Mouse (Mus musculus) heart, embryonic 11.5 days (tissue): ENCODE data around the gene Asns. TPM values are rescaled to one million over a fixed set of nuclear protein-coding genes. Genes with fewer than 3 reads are reported as not detected.
A peak's percentile ranks its signal among the peaks of the same experiment; 100 is the strongest.

Experiments
- ATAC-seq: fragments of 200-750 bp; cut with Nextera tagmentation; replicated peaks from 2 replicates; pipeline ENCODE4 v1.8.0; 2017; ENCODE audit warnings: moderate library complexity; ENCODE audit not compliant: insufficient number of reproducible peaks, low FRiP score, low TSS enrichment
- H3K27ac ChIP-seq: fragments of 300-500 bp; sonication (generic); 2 replicates; pipeline ENCODE4 v1.5.1; 2014; ENCODE audit warnings: mild to moderate bottlenecking, low read depth, low read length
- H3K27me3 ChIP-seq: fragments of 300-500 bp; sonication (generic); 2 replicates; pipeline ENCODE4 v1.6.1; 2014; ENCODE audit warnings: mild to moderate bottlenecking, low read length, mixed read lengths; ENCODE audit not compliant: control insufficient read depth, insufficient read depth
- H3K36me3 ChIP-seq: fragments of 300-500 bp; sonication (generic); 2 replicates; pipeline ENCODE4 v1.6.1; 2014; ENCODE audit warnings: mild to moderate bottlenecking, low read length, moderate library complexity, mixed read lengths; ENCODE audit not compliant: control insufficient read depth, insufficient read depth
- H3K4me1 ChIP-seq: fragments of 300-500 bp; sonication (generic); 2 replicates; pipeline ENCODE4 v1.6.1; 2014; ENCODE audit warnings: low read length; ENCODE audit not compliant: control insufficient read depth, insufficient read depth
- H3K4me2 ChIP-seq: fragments of 300-500 bp; sonication (generic); 2 replicates; pipeline ENCODE4 v1.6.1; 2014; ENCODE audit warnings: mild to moderate bottlenecking, moderate library complexity
- H3K4me3 ChIP-seq: fragments of 300-500 bp; sonication (generic); 2 replicates; pipeline ENCODE4 v1.5.1; 2014; ENCODE audit warnings: low read depth, low read length
- H3K9ac ChIP-seq: fragments of 300-500 bp; sonication (generic); 2 replicates; pipeline ENCODE4 v1.6.1; 2014; ENCODE audit warnings: mild to moderate bottlenecking, low read depth, low read length, moderate library complexity
- H3K9me3 ChIP-seq: fragments of 300-500 bp; sonication (generic); replicated peaks from 2 replicates; pipeline ENCODE4 v1.6.1; 2016; ENCODE audit warnings: low read length; ENCODE audit not compliant: control insufficient read depth
- WGBS: fragments of 180-500 bp; shearing (Covaris S2); extraction: QIAGEN DNeasy Blood & Tissue Kit; methylation state at CpG from one replicate; pipeline ENCODE4 v1.1.7; 2014; ENCODE audit not compliant: insufficient replicate concordance; 5-methylcytosine and 5-hydroxymethylcytosine counted together
- polyA plus RNA-seq: library from polyadenylated mRNA; unstranded; fragments of >200 nt; fragmentation: Nextera tagmentation; extraction: Ambion mirVana; gene quantifications from 2 replicates; pipeline ENCODE4 v1.2.1, GENCODE M21; 2014

Asns gene
- polyA plus RNA-seq, 1 experiment from 2014 or later: 56.2 TPM

DNA sequence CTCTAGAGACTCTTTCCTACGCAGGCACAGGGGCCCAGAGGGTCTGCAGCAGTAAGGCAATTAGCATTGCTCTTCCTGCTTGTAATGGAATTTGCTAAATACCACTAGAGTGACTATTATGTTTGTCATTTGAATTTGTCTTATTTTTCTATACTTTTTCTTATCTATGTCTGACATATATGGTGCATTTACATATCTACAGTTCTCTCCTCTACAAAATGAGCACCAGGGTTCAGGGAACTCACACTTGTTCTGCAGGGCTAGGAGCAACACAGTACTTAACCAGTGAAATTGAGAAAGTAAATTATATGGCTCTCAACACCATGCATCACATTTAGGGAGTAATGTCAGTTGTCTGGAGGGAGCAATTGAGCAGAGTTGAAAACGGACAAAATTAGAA is 21.2 kb upstream of the Asns start:
- H3K4me3 ChIP-seq: no peak overlapping the region
- H3K9ac ChIP-seq: no peak overlapping the region
- no peak overlapping the region for H3K4me2 ChIP-seq
- WGBS: 49% methylated on average over 2 of the region's 2 CpGs
- no peak for ATAC-seq
- no peak overlapping the region for H3K27ac ChIP-seq
- H3K4me1 ChIP-seq: no peaks in the 10 kb centered on the region
- H3K36me3 ChIP-seq: no peaks in the 10 kb centered on the region
- H3K27me3 ChIP-seq: no peaks in the 10 kb centered on the region
- H3K9me3 ChIP-seq: no peaks in the 10 kb centered on the region

DNA sequence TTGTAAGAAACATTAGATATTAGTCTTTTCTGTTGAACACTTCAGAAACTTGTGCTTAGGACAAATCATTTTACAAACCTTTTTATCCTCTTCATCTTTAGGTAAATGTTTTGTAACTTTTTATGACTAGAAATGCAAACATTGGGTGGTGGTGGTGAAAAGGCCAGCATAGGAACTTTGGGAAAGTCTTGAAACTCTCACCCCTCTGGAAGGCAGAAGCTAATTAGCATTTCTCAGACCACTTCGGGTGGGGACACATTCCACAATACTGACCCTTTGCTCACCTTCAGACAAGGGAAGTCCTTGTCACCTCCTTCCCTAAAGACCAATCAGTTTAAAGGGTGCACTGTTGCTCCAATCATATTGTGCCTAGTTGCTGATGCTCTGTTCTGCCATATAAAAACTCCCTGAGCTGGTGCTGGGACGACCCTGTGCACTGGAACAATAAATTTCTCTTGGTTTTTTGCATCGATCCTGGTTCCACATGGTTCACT is 18.8 kb upstream of the Asns start:
- no peak overlapping the region for H3K4me2 ChIP-seq
- no peak overlapping the region for H3K9ac ChIP-seq
- no peak overlapping the region for H3K27ac ChIP-seq
- no peak for ATAC-seq
- no peaks in the 10 kb centered on the region for H3K9me3 ChIP-seq
- WGBS: 71% methylated on average over 3 of the region's 3 CpGs
- no peaks in the 10 kb centered on the region for H3K36me3 ChIP-seq
- no peaks in the 10 kb centered on the region for H3K27me3 ChIP-seq
- H3K4me3 ChIP-seq: no peak overlapping the region
- no peaks in the 10 kb centered on the region for H3K4me1 ChIP-seq

DNA sequence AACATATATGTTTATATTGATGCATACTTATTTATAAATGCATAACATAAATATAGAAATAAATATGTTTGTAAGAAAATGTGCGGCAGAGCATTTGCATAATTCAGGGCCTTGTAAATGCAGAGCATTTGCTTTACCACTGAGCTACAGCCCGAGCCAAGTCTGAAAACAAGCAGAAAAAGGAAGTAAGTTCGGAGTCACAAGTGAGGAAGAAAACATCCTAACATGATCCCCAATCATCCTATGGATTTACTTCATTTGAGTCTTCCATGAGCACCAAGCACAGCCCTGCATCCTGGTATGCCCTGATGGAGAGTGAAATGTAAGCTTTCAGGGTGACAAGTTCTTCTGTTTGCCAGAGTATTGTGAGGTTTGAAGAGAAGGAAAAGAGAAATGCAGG is 15.2 kb upstream of the Asns start:
- no peak for ATAC-seq
- no peak overlapping the region for H3K4me2 ChIP-seq
- no peak overlapping the region for H3K4me3 ChIP-seq
- H3K36me3 ChIP-seq: no peaks in the 10 kb centered on the region
- H3K4me1 ChIP-seq: no peaks in the 10 kb centered on the region
- no peak overlapping the region for H3K9ac ChIP-seq
- no peaks in the 10 kb centered on the region for H3K27me3 ChIP-seq
- H3K9me3 ChIP-seq: no peaks in the 10 kb centered on the region
- 78% methylated on average over 3 of the region's 3 CpGs for WGBS
- H3K27ac ChIP-seq: no peak overlapping the region

DNA sequence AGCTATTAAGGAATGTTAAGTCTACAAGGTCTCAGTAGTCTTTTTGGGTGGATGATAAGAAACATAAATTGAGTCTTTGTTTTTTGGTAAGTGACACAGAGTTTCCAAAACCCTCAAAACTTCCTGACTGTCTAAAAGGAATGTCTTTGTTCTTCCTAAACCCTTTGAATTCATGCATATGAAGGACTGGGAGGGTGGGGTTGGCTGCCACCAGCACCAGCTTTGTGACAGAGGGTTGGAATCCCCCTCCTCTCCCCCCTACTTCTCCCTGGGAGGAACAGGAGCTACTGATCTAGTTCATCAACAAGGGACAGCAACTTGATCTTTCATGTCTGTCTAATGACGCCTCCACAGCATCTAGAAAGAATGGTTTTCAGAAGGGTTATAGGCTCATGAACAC is 13.7 kb upstream of the Asns start:
- 66% methylated on average over 1 of the region's 1 CpGs for WGBS
- H3K27me3 ChIP-seq: no peaks in the 10 kb centered on the region
- no peak overlapping the region for H3K9ac ChIP-seq
- H3K36me3 ChIP-seq: no peaks in the 10 kb centered on the region
- no peaks in the 10 kb centered on the region for H3K4me1 ChIP-seq
- ATAC-seq: no peak
- no peaks in the 10 kb centered on the region for H3K9me3 ChIP-seq
- H3K4me3 ChIP-seq: no peak overlapping the region
- no peak overlapping the region for H3K4me2 ChIP-seq
- no peak overlapping the region for H3K27ac ChIP-seq

DNA sequence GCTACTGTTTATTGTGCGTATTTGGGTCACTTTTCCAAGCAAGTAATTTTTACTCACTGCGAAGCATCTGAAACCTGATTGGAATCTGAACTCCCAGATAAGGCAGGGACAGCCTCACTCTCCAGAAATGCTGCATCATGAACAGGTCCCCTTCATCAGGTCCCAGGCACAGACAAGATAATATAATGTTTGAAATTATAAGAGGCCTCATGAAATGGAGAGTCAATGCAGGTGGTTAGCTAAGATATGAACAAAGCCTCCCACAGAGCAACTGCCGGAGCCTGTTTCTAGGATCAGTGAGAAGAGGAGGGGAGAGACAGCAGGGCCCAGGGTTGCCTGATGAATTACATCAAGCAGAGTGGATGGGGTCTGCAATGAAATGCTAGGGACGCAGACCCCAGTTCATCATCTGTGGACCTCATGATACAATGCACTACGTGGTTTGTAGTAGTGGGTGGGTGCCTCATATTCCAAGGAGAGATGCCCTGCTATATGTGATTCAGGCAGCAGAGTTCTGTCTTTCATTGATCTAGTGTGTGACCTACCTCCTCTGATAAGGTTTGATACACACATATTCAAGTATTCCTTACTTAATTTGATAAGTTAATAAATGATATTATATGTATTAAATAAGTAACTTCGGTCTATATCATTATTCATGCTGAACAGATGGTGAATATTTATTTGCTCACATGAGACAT is 5.1 kb upstream of the Asns start:
- Histone ChIP-seq H3K36me3 (no peaks in the 10 kb centered on the region), H3K9me3 (no peaks in the 10 kb centered on the region), H3K4me2 (no peak overlapping the region), H3K27me3 (no peaks in the 10 kb centered on the region), H3K9ac (no peak overlapping the region), H3K4me1 (no peaks in the 10 kb centered on the region), H3K4me3 (no peak overlapping the region), H3K27ac (no peak overlapping the region)
- ATAC-seq: 0 out of 2 replicates have a peak, but pooled peaks have one; percentile 21
- 80% methylated on average over 6 of the region's 6 CpGs for WGBS

DNA sequence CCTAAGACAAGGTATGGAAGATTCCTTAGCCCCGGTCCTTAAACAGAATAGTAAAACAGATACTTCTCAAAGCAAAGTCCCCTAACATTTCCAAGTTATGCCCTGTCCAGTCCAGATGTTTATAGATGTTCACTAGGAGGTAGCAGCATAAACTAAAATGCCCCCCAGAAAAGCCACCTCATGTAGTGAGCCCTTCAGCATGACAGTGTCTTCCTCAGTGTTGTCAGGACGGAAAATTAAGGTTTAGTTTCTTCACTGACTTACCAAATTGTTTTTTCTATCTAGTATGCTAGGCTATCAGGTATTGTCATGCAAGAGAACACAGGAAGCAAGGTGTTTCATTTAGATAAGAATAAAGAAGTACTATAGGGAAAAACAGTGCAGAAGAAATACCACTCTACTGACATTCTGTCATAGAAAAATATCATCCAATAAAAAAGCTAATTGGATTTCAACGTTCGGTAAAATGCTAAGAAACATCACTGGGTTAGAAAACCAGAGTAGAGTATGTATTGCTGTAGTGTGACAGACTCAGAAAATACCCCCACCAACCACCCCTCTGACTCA is 4.1 kb upstream of the Asns start:
- Histone ChIP-seq H3K4me2 (no peak overlapping the region), H3K4me3 (no peak overlapping the region), H3K27me3 (no peaks in the 10 kb centered on the region), H3K4me1 (no peaks in the 10 kb centered on the region), H3K36me3 (no peaks in the 10 kb centered on the region), H3K9ac (no peak overlapping the region), H3K27ac (no peak overlapping the region), H3K9me3 (no peaks in the 10 kb centered on the region)
- ATAC-seq: no peak
- WGBS: 73% methylated on average over 4 of the region's 4 CpGs

DNA sequence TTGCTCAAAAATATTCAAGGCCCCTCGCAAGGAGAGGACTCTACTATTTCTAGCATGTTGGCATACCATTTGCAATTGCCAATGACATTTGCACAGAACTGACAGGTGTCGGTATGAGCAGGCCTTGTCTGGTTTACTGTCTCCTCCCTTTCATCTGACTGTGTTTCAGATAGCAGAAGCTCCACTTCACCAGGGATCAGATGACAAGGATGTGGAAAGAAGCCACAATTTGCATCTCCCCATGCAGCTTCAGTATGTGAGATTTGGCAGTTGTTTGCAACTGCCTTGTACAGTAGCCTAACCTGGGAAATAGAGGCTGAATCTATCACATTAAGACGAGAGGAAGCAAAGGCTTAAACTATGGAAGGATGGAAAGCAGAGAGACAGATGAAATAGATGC is 3.6 kb upstream of the Asns start:
- no peaks in the 10 kb centered on the region for H3K4me1 ChIP-seq
- H3K9ac ChIP-seq: no peak overlapping the region
- H3K4me3 ChIP-seq: no peak overlapping the region
- H3K27ac ChIP-seq: no peak overlapping the region
- no peaks in the 10 kb centered on the region for H3K36me3 ChIP-seq
- no peak overlapping the region for H3K4me2 ChIP-seq
- H3K27me3 ChIP-seq: no peaks in the 10 kb centered on the region
- ATAC-seq: no peak
- H3K9me3 ChIP-seq: no peaks in the 10 kb centered on the region
- 58% methylated on average over 3 of the region's 3 CpGs for WGBS

DNA sequence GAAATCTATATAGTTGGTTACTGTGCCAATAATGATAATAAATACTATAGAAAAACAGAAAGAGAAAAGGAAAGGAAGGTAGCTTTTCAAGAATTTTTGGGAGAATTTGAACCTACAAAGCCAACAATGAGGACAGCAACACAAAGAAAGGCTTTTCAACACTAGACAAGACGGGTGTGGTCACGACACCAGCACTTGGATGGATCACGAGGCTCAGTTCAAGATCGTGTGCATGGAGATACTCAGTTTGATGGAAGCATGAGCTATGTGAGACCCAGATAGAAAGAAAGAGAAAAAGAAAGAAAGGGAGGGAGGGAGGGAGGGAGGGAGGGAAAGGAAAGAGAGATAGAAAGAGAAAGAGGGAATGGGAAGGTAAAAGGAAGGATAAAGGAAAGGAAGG is 2.8 kb upstream of the Asns start:
- Histone ChIP-seq H3K4me3 (no peak overlapping the region), H3K27me3 (no peaks in the 10 kb centered on the region), H3K4me2 (no peak overlapping the region), H3K9me3 (no peaks in the 10 kb centered on the region), H3K9ac (no peak overlapping the region), H3K27ac (no peak overlapping the region), H3K36me3 (no peaks in the 10 kb centered on the region), H3K4me1 (no peaks in the 10 kb centered on the region)
- WGBS: 75% methylated on average over 4 of the region's 4 CpGs
- no peak for ATAC-seq

DNA sequence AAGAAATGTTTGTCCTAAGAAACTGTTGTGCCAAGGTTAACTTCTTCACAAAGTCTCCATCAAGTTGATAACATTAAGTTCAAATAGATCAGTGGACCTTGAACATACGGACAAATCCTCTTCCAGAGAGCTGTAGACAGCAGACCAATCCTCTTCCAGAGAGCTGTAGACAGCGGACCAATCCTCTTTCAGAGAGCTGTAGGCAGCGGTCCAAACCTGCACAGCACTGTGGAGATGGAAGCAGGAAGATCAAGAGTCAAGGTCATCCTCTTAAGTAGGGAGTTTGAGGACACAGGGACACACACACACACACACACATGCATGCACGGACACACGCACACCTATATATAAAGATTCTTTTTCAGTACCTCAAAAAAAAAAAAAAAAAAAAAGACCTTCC is 612 bp upstream of the Asns start:
- H3K4me2 ChIP-seq: no peak overlapping the region; the same call in 1 of the 2 replicates
- H3K27ac ChIP-seq: no peak overlapping the region

More for the DNA sequence above, 612 bp upstream of the Asns start:
- no peak for ATAC-seq
- Histone ChIP-seq H3K9ac (no peak overlapping the region), H3K9me3 (no peaks in the 10 kb centered on the region), H3K36me3 (no peaks in the 10 kb centered on the region), H3K4me1 (no peaks in the 10 kb centered on the region; the same call in 1 of the 2 replicates), H3K4me3 (no peak overlapping the region), H3K27me3 (no peaks in the 10 kb centered on the region)
- 69% methylated on average over 5 of the region's 5 CpGs for WGBS
